Comparison of ENCODE assay signal across 10 mouse cellular contexts in genomic region chr2:158243129-158243870, GRCm38 (mm10). TPM values are rescaled to one million over a fixed set of nuclear protein-coding genes. Genes with fewer than 3 reads are reported as not detected.
DNase-seq lines count a peak whose midpoint lies in the region; ATAC-seq lines count a peak whose summit lies in the region.
"Had no signal": no experiment of that assay in that cellular context is flagged by ENCODE, and none has a peak within 500 bp of the region (broad histone marks: within the 10 kb centered on the region; RNA-seq: fewer than 3 reads in every experiment).

No protein-coding gene starts in this region.

- WGBS in kidney, embryonic 16.5 days: 76% methylated on average over 18 of the region's 18 CpGs
- WGBS in large intestine, adult 2 months: 55% methylated on average over 18 of the region's 18 CpGs

- H3K4me3 ChIP-seq in kidney, embryonic 16.5 days (ENCODE audit: low read length): no peak overlapping the region

- H3K9me3 ChIP-seq in kidney, embryonic 16.5 days (ENCODE audit: low read length): no peaks in the 10 kb centered on the region

- no peak overlapping the region for H3K4me2 ChIP-seq in kidney, embryonic 16.5 days (replicated peaks; ENCODE audit: low read depth, low read length)

- H3K9ac ChIP-seq in kidney, embryonic 16.5 days (replicated peaks; ENCODE audit: low read length): no peak overlapping the region

- no peaks in the 10 kb centered on the region for H3K36me3 ChIP-seq in kidney, embryonic 16.5 days (ENCODE audit: insufficient read depth, low read length)

- no peak overlapping the region for H3K27ac ChIP-seq in kidney, embryonic 16.5 days (ENCODE audit: low read length)

- H3K4me1 ChIP-seq in kidney, embryonic 16.5 days (ENCODE audit: insufficient read depth, low read length): 0 out of 2 replicates have a peak, but pooled peaks cover 5% of the 10 kb centered on the region

- no peak for ATAC-seq in kidney, embryonic 16.5 days (ENCODE audit: low FRiP score, low TSS enrichment)
- ATAC-seq in megakaryocyte-erythroid progenitor cell, adult 5-6 weeks (replicated peaks; ENCODE audit: low FRiP score, low TSS enrichment, poor library complexity, severe bottlenecking): no peak

- DNase-seq in kidney, postnatal 14 days: peak; percentile 29
- peak; percentile 44 to 57 for DNase-seq in cerebellum, postnatal 25 days
- DNase-seq in large intestine, adult 2 months (ENCODE audit: low read depth, low spot score): peak; percentile 22
- peak; percentile 56 to 71 for DNase-seq in right cerebral cortex, adult 2 months (ENCODE audit: low spot score in 2 of 2)
- DNase-seq in urinary bladder, postnatal 25 days (ENCODE audit: low spot score): no peak
- DNase-seq in adrenal gland, adult 2 months: no peak

- no peaks in the 10 kb centered on the region for H3K27me3 ChIP-seq in kidney, embryonic 16.5 days (ENCODE audit: insufficient read depth, low read length)

RNA-seq across cellular contexts. Expression of gene D630003M21Rik, which starts 14.3 kb away (rescaled TPM):
- 8.3 and 9.0 TPM in 2 replicates for polyA plus RNA-seq in kidney, embryonic 16.5 days (2015; fragmentation: Nextera tagmentation; extraction: Ambion mirVana)
- 1.6 and 2.5 TPM in 2 replicates for polyA plus RNA-seq in large intestine, adult 2 months (2012; rRNA removed)
- total RNA-seq in megakaryocyte-erythroid progenitor cell, adult 5-6 weeks (2014; fragmentation: Nextera tagmentation): not detected in 2 replicates
- not detected in 2 replicates for total RNA-seq in megakaryocyte-erythroid progenitor cell, adult 5-6 weeks (2017)
- 1 to 10 TPM; 1.4 to 4.1 TPM for total RNA-seq in adrenal gland, adult 2 months (2021)
- polyA plus RNA-seq in adrenal gland, adult 2 months (2012; rRNA removed): 3.1 and 6.5 TPM in 2 replicates
- total RNA-seq: common myeloid progenitor, adult 5-6 weeks; hematopoietic stem cell, adult 5-6 weeks had no signal

RNA-seq across cellular contexts. Expression of gene Bpi, which starts 14.6 kb away (rescaled TPM):
- 0.18 TPM in 1 of 2 replicates, not detected in the other for polyA plus RNA-seq in kidney, embryonic 16.5 days (2015; fragmentation: Nextera tagmentation; extraction: Ambion mirVana)
- polyA plus RNA-seq in large intestine, adult 2 months (2012; rRNA removed): not detected in 2 replicates
- total RNA-seq in megakaryocyte-erythroid progenitor cell, adult 5-6 weeks (2014; fragmentation: Nextera tagmentation): not detected in 2 replicates
- 0.50 TPM in 1 of 2 replicates, not detected in the other for total RNA-seq in megakaryocyte-erythroid progenitor cell, adult 5-6 weeks (2017)
- not detected for total RNA-seq in adrenal gland, adult 2 months (2021)
- polyA plus RNA-seq in adrenal gland, adult 2 months (2012; rRNA removed): not detected in 2 replicates
- total RNA-seq: common myeloid progenitor, adult 5-6 weeks; hematopoietic stem cell, adult 5-6 weeks had no signal

Comparison
In these comparisons a context has a peak if more than half of its experiments do, and no peak if none do; other contexts are left out.
1. DNase-seq: peak in kidney, postnatal 14 days (single experiment), cerebellum, postnatal 25 days (2 of 2), large intestine, adult 2 months (single experiment) and right cerebral cortex, adult 2 months (2 of 2); none in urinary bladder, postnatal 25 days (single experiment) and adrenal gland, adult 2 months (single experiment).